In genomic region chr13:107939916-107940646, GRCm38 (mm10) we compare ENCODE assay signal across 10 mouse cellular contexts.
DNase-seq lines count a peak whose midpoint lies in the region; ATAC-seq and TF ChIP-seq lines count a peak whose summit lies in the region.
"Had no signal": no experiment of that assay in that cellular context is flagged by ENCODE, and none has a peak within 500 bp of the region (broad histone marks: within the 10 kb centered on the region; RNA-seq: fewer than 3 reads in every experiment).

No protein-coding gene starts in this region.

- no peak overlapping the region for H3K27ac ChIP-seq in hindbrain, postnatal 0 days
- H3K27ac ChIP-seq in hindbrain, embryonic 13.5 days = no peak overlapping the region; the same call in 1 of the 2 replicates
- H3K27ac ChIP-seq in heart, embryonic 14.5 days (replicated peaks in 1 of 2; ENCODE audit: control insufficient read depth in 1 of 2, insufficient read depth in 1 of 2, low read depth in 2 of 2, low read length in 2 of 2) = no peak overlapping the region
- H3K27ac ChIP-seq: intestine, embryonic 15.5 days had no signal

- no peak overlapping the region for H3K9ac ChIP-seq in hindbrain, postnatal 0 days (replicated peaks; ENCODE audit: low read length)
- H3K9ac ChIP-seq in hindbrain, embryonic 13.5 days = no peak overlapping the region
- H3K9ac ChIP-seq in heart, embryonic 14.5 days (ENCODE audit: low read length) = no peak overlapping the region
- H3K9ac ChIP-seq: intestine, embryonic 15.5 days had no signal

- no peaks in the 10 kb centered on the region for H3K27me3 ChIP-seq in hindbrain, postnatal 0 days (ENCODE audit: insufficient read depth, low read length)
- H3K27me3 ChIP-seq in hindbrain, embryonic 13.5 days = no peaks in the 10 kb centered on the region
- H3K27me3 ChIP-seq in heart, embryonic 14.5 days (ENCODE audit: control insufficient read depth, insufficient read depth, low read length) = no peaks in the 10 kb centered on the region
- H3K27me3 ChIP-seq: intestine, embryonic 15.5 days had no signal

- no peaks in the 10 kb centered on the region for H3K36me3 ChIP-seq in hindbrain, postnatal 0 days (ENCODE audit: insufficient read depth, low read length)
- no peaks in the 10 kb centered on the region for H3K36me3 ChIP-seq in hindbrain, embryonic 13.5 days
- H3K36me3 ChIP-seq in heart, embryonic 14.5 days (ENCODE audit: control insufficient read depth, insufficient read depth, low read length) = no peaks in the 10 kb centered on the region
- H3K36me3 ChIP-seq: intestine, embryonic 15.5 days had no signal

- DNase-seq in hindbrain, postnatal 0 days (ENCODE audit: low spot score) = peak; percentile 63
- peak; percentile 77 for DNase-seq in 3T3-L1 (ENCODE audit: low read depth, low spot score)
- peak; percentile 94 for DNase-seq in Muller cell, postnatal 12 days (ENCODE audit: inconsistent ontology term)
- DNase-seq in embryo, embryonic 10 days (ENCODE audit: low spot score) = no peak
- no peak for DNase-seq in spleen, adult 18-20 months
- no peak for DNase-seq in urinary bladder, adult 2 months (ENCODE audit: low spot score)
- DNase-seq: right cerebral cortex, adult 18-20 months had no signal

- 43% methylated on average over 15 of the region's 15 CpGs for WGBS in hindbrain, postnatal 0 days
- 66% methylated on average over 15 of the region's 15 CpGs for WGBS in hindbrain, embryonic 13.5 days
- 48% methylated on average over 15 of the region's 15 CpGs for WGBS in heart, embryonic 14.5 days

- TF ChIP-seq CTCF in hindbrain, postnatal 0 days (IDR thresholded peaks at IDR 0.05; ENCODE audit: low read depth) = no peak

- H3K9me3 ChIP-seq in hindbrain, postnatal 0 days (ENCODE audit: low read length) = no peaks in the 10 kb centered on the region
- H3K9me3 ChIP-seq in hindbrain, embryonic 13.5 days = no peaks in the 10 kb centered on the region
- no peaks in the 10 kb centered on the region for H3K9me3 ChIP-seq in heart, embryonic 14.5 days (ENCODE audit: control insufficient read depth, low read length)
- H3K9me3 ChIP-seq: intestine, embryonic 15.5 days had no signal

- ATAC-seq in hindbrain, postnatal 0 days = no peak
- ATAC-seq in hindbrain, embryonic 13.5 days (ENCODE audit: low FRiP score) = no peak
- ATAC-seq in heart, embryonic 14.5 days (ENCODE audit: insufficient number of reproducible peaks, insufficient read depth, low FRiP score, low read depth) = no peak
- ATAC-seq: intestine, embryonic 15.5 days had no signal

- H3K4me3 ChIP-seq in hindbrain, postnatal 0 days (ENCODE audit: low read length) = no peak overlapping the region
- no peak overlapping the region for H3K4me3 ChIP-seq in hindbrain, embryonic 13.5 days
- no peak overlapping the region for H3K4me3 ChIP-seq in heart, embryonic 14.5 days (ENCODE audit: control insufficient read depth in 1 of 2, insufficient read depth in 1 of 2, low read depth in 1 of 2, low read length in 2 of 2)
- H3K4me3 ChIP-seq: intestine, embryonic 15.5 days had no signal

- 0 out of 2 replicates have a peak, but pooled peaks cover 4% of the 10 kb centered on the region for H3K4me1 ChIP-seq in hindbrain, postnatal 0 days (ENCODE audit: insufficient read depth, low read length)
- peaks cover 23% of the 10 kb centered on the region for H3K4me1 ChIP-seq in hindbrain, embryonic 13.5 days (replicated peaks)
- peaks cover 2 to 5% of the 10 kb centered on the region in 2 experiments; a peak in 3 of 4 replicates for H3K4me1 ChIP-seq in heart, embryonic 14.5 days (ENCODE audit: control insufficient read depth in 2 of 2, insufficient read depth in 2 of 2, low read length in 2 of 2)

- H3K4me2 ChIP-seq in hindbrain, postnatal 0 days (ENCODE audit: low read depth, low read length) = 0 out of 2 replicates have a peak overlapping the region, but pooled peaks have one; percentile 16
- H3K4me2 ChIP-seq in hindbrain, embryonic 13.5 days = no peak overlapping the region
- H3K4me2 ChIP-seq in heart, embryonic 14.5 days (ENCODE audit: low read length) = peak overlapping the region; percentile 18; the same call in 1 of the 2 replicates
- H3K4me2 ChIP-seq: intestine, embryonic 15.5 days had no signal

Comparison
In these comparisons a context has a peak if more than half of its experiments do, and no peak if none do; other contexts are left out.
1. DNase-seq: peak in hindbrain, postnatal 0 days (single experiment), 3T3-L1 (single experiment) and Muller cell, postnatal 12 days (single experiment); none in embryo, embryonic 10 days (single experiment), spleen, adult 18-20 months (0 of 2) and urinary bladder, adult 2 months (single experiment).